Mouse (Mus musculus) myocyte (in vitro differentiated cells): ENCODE measurements around the gene Gm20696.

ENCODE experiments used
- CEBPB ChIP-seq: IDR thresholded peaks from 2 replicates; pipeline ENCODE4 v1.6.1; 2011; ENCODE audit warnings: mild to moderate bottlenecking, moderate library complexity; ENCODE audit not compliant: poor library complexity, insufficient read depth, severe bottlenecking
- E2F4 ChIP-seq: IDR thresholded peaks from one replicate; pipeline ENCODE4 v1.6.1; 2011; ENCODE audit warnings: mild to moderate bottlenecking, control low read depth, moderate library complexity; ENCODE audit not compliant: insufficient read depth
- MAX ChIP-seq: IDR thresholded peaks from one replicate; pipeline ENCODE4 v1.6.1; 2011; ENCODE audit warnings: low read depth, mild to moderate bottlenecking, control low read depth
- MYOD1 ChIP-seq, 3 experiments: IDR thresholded peaks; one replicate each; pipeline ENCODE4 v1.6.1; 2011; ENCODE audit warnings: control low read depth in 2 of 3, low read depth in 2 of 3, mild to moderate bottlenecking in 2 of 3, moderate library complexity in 1 of 3; ENCODE audit not compliant: insufficient read length in 2 of 3, control insufficient read depth in 1 of 3
- MYOG ChIP-seq, 3 experiments: IDR thresholded peaks; one replicate each; pipeline ENCODE4 v1.6.1; 2011; ENCODE audit warnings: control low read depth in 2 of 3, low read depth in 2 of 3, mild to moderate bottlenecking in 2 of 3; ENCODE audit not compliant: insufficient read length in 2 of 3, control insufficient read depth in 1 of 3, insufficient read depth in 1 of 3
- POLR2A ChIP-seq: IDR thresholded peaks from one replicate; pipeline ENCODE4 v1.6.1; 2011; ENCODE audit warnings: low read depth, mild to moderate bottlenecking, control low read depth, moderate library complexity; ENCODE audit not compliant: insufficient read length
- POLR2AphosphoS2 ChIP-seq: IDR thresholded peaks from one replicate; pipeline ENCODE4 v1.6.1; 2011; ENCODE audit warnings: low read depth, control low read depth; ENCODE audit not compliant: insufficient read length
- SRF ChIP-seq: IDR thresholded peaks from one replicate; pipeline ENCODE4 v1.6.1; 2011; ENCODE audit warnings: low read depth; ENCODE audit not compliant: control insufficient read depth, insufficient read length
- TCF12 ChIP-seq: IDR thresholded peaks from one replicate; pipeline ENCODE4 v1.6.1; 2011; ENCODE audit warnings: mild to moderate bottlenecking, control low read depth; ENCODE audit not compliant: poor library complexity, insufficient read depth, severe bottlenecking
- USF1 ChIP-seq: IDR thresholded peaks from one replicate; pipeline ENCODE4 v1.6.1; 2011; ENCODE audit warnings: low read depth, mild to moderate bottlenecking, control low read depth, moderate library complexity

- TF ChIP-seq MYOG (IDR thresholded peaks at IDR 0.05; ENCODE audit: control insufficient read depth in 1 of 3, insufficient read depth in 1 of 3, insufficient read length in 2 of 3, low read depth in 2 of 3) (no peak), TCF12 (no peak), POLR2AphosphoS2 (no peak), MYOD1 (IDR thresholded peaks at IDR 0.05; ENCODE audit: control insufficient read depth in 1 of 3, insufficient read length in 2 of 3, low read depth in 2 of 3) (no peak), POLR2A (no peak), USF1 (no peak), MAX (no peak), E2F4 (no peak), CEBPB (no peak), SRF (no peak)
Measured at GRCm38 (mm10) chr6:99328146-99328545, 338.5 kb downstream of the Gm20696 start.
